Mouse (Mus musculus) olfactory bulb, adult 2 months (tissue): ENCODE results near the gene Klk1b3. TPM values are rescaled to one million over a fixed set of nuclear protein-coding genes. Genes with fewer than 3 reads are reported as not detected.

Experiments used
- H3K27ac ChIP-seq: fragments of 200-500 bp; 2 replicates; pipeline ENCODE4 v1.5.1; 2012; ENCODE audit warnings: low read depth, low read length; ENCODE audit not compliant: insufficient read depth
- H3K4me1 ChIP-seq: fragments of 200-500 bp; 2 replicates; pipeline ENCODE4 v1.6.1; 2012; ENCODE audit warnings: low read length; ENCODE audit not compliant: control insufficient read depth, insufficient read depth
- H3K4me3 ChIP-seq: fragments of 200-500 bp; 2 replicates; pipeline ENCODE4 v1.5.1; 2012; ENCODE audit warnings: mild to moderate bottlenecking, low read depth, low read length, moderate library complexity; ENCODE audit not compliant: insufficient read depth
- CTCF ChIP-seq: fragments of 200-500 bp; IDR thresholded peaks from 2 replicates; pipeline ENCODE4 v1.5.1; 2012; ENCODE audit warnings: low read depth, mild to moderate bottlenecking, low read length, moderate library complexity; ENCODE audit not compliant: insufficient read depth
- POLR2A ChIP-seq: fragments of 200-500 bp; IDR thresholded peaks from 2 replicates; pipeline ENCODE4 v1.6.1; 2012; ENCODE audit warnings: mild to moderate bottlenecking, low read depth, low read length, moderate library complexity; ENCODE audit not compliant: insufficient read depth
- WGBS: fragments of 180-500 bp; shearing (Covaris S2); methylation state at CpG from one replicate; pipeline ENCODE4 v1.1.7; 2018; 5-methylcytosine and 5-hydroxymethylcytosine counted together
- polyA plus RNA-seq: library from polyadenylated mRNA; stranded (reverse); fragments of >200 nt; gene quantifications from 2 replicates; pipeline ENCODE4 v1.2.4, GENCODE M21; 2012; ENCODE audit warnings: low replicate concordance; ENCODE audit not compliant: missing spikeins, insufficient read depth, insufficient read length

Klk1b3 gene
- polyA plus RNA-seq, 1 experiment = not detected

- H3K27ac ChIP-seq = no peak within 1 kb of the TSS
- WGBS = 37% methylated on average over 1 of the region's 1 CpGs
- no peak for TF ChIP-seq CTCF
- no peak within 1 kb of the TSS for H3K4me3 ChIP-seq
- H3K4me1 ChIP-seq = no peaks in the 10 kb centered on the region
Observed at GRCm38 (mm10) chr7:44225076-44225475, 27.1 kb downstream of the Klk1b3 start, which contains the start of gene Klk1. TSS of gene Klk1 (plus strand) at chr7:44225360.

DNA sequence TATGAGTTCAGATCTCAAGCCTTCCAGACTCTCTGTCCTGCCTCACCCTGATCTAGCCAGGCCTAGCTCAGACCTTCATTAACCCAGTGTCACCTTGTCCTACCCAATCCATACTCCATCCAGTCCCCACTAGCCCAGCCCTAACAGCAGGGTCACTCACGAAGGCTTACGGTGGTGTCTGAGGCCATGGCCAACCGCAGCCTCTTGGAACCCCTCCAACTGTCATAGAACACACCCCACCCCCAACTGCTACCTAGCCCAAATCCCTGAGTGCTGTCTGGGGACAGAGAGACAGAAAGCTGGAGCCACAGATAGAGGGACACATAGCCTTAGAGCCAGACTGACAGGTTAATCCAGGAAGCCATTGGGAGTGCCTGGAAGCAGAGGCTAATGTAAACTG, 37.9 kb downstream of the Klk1b3 start, which contains the start of gene Gm36864:
Gm36864 (plus strand) TSS at position 269 of the 400 bp plus-strand sequence.
- Histone ChIP-seq H3K4me3 (no peak within 1 kb of the TSS), H3K4me1 (no peaks in the 10 kb centered on the region), H3K27ac (no peak within 1 kb of the TSS)
- TF ChIP-seq CTCF (no peak), POLR2A (no peak)
- 71% methylated on average over 3 of the region's 3 CpGs for WGBS

DNA sequence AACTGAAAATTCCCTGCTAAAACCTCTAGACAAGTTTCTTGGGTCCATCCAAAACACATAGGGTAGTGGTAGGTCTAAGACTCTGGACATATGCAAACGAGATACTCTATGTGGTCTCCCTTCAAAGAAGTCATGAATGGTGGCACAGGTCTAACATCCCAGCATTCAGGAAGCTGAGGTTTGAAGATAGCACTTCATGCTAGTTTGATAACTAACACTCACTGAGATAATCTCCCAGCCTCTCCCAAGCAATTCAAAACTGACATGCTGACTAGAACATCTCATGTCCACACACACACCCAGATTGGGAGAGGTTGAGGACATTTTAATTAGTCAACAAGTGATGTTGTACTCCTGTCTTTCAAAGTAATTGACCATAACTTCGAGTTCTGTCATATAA, 41.9 kb downstream of the Klk1b3 start:
- Histone ChIP-seq H3K27ac (no peak overlapping the region), H3K4me1 (no peaks in the 10 kb centered on the region), H3K4me3 (no peak overlapping the region)
- TF ChIP-seq POLR2A = no peak
- TF ChIP-seq CTCF = no peak
- 36% methylated on average over 2 of the region's 2 CpGs for WGBS

DNA sequence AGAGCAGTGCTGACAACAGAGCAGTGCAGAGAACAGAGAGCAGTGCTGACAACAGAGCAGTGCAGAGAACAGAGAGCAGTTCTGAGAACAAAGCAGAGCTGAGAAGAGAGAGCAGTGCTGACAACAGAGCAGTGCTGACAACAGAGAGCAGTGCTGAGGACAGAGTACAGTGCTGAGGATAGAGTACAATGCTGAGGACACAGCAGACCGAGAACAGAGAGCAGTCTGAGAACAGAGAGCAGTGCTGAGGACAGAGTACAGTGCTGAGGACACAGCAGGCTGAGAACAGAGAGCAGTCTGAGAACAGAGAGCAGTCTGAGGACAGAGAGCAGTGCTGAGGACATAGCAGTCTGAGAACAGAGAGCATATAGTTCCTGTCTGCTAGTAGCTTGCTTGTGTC, 42.7 kb downstream of the Klk1b3 start:
- WGBS = 43% methylated on average over 1 of the region's 1 CpGs
- Histone ChIP-seq H3K27ac (no peak overlapping the region), H3K4me3 (no peak overlapping the region), H3K4me1 (no peaks in the 10 kb centered on the region)
- TF ChIP-seq POLR2A = no peak
- no peak for TF ChIP-seq CTCF

GRCm38 (mm10) chr7:44241163-44241562, 43.2 kb downstream of the Klk1b3 start:
- TF ChIP-seq POLR2A = no peak
- Histone ChIP-seq H3K4me1 (no peaks in the 10 kb centered on the region), H3K27ac (no peak overlapping the region), H3K4me3 (no peak overlapping the region)
- WGBS = 57% methylated on average over 2 of the region's 2 CpGs

DNA sequence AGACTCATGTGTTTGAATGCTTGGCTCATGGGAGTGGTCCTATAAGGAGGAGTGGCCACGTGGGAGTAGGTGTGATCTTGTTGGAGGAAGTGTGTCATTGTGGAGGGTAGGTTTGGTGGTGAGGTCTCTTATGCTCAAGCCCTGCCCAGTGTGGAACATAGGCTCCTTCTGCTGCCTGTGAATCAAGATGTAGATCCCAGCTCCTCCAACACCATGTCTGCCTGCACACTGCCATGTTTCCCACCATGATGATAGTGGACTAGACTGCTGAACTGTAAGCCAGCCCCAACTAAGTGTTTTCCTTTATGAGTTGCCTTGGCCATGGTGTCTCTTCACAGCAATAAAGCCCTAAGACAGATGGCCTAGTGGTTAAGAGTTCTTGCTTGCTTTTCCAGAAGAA, 46.1 kb downstream of the Klk1b3 start:
- whole genome bisulfite sequencing = 44% methylated on average over 1 of the region's 1 CpGs
- H3K4me3 ChIP-seq = no peak overlapping the region
- TF ChIP-seq POLR2A (no peak), CTCF (no peak)
- peaks cover 3% of the 10 kb centered on the region; the same call in 1 of the 2 replicates for H3K4me1 ChIP-seq
- no peak overlapping the region for H3K27ac ChIP-seq

DNA sequence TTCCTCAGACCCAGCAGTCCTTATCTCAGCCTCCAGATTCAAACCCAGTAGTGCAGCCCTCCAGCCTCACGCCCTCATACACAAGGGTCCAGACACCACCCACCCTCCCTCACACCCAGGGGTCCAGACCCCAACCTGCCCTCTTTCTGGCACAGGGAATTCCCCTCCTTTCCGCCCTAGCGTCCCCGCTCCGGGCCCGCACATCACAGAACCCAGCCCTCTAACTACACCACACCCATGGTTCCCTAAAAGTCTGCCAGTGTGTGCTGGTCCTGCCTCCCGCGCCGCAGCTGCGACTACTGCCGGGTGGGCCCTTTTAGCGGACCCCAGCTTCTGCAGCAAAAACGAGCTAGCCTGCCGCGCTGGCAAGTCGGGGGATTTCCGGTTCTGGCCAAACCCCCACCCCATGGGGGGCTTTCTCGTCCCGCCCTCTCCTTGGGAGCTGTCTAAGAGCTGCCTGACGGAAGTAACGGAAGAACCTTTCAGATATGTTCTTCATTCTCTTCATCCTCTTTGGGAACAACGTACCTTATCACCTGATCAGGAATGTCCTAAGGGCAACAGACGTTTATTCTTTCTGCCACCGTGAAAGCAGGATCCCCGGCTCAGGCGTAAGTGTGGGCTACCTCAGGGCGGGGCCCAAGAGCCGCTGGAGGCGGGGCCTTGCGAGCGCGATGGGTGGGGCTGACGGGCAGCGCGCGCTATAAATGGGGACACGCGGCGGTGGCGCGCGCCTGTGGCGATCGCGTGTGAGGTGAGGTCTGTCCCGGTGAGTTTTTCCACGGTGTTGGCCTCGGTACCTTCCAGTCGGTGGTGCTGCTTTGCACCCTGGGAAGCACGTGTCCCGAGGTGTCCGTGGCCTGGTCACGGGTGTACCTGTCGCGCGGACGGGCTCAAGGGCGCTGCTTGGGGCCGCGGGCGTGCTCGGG, 48.3 kb downstream of the Klk1b3 start, which contains the start of the genes 1700028J19Rik and 2410002F23Rik:
1700028J19Rik (minus strand) TSS at position 641 of the 929 bp plus-strand sequence.
2410002F23Rik (plus strand) TSS at position 668 of the 929 bp plus-strand sequence.
- peaks cover 3% of the 10 kb centered on the region; the same call in 1 of the 2 replicates for H3K4me1 ChIP-seq
- under 1% methylated on average over 62 of the region's 62 CpGs for WGBS
- TF ChIP-seq CTCF (peak; percentile 8; the same call in 1 of the 2 replicates), POLR2A (peak; percentile 98)
- H3K27ac ChIP-seq = peak within 1 kb of the TSS; percentile 91
- peak within 1 kb of the TSS; percentile 95 for H3K4me3 ChIP-seq

DNA sequence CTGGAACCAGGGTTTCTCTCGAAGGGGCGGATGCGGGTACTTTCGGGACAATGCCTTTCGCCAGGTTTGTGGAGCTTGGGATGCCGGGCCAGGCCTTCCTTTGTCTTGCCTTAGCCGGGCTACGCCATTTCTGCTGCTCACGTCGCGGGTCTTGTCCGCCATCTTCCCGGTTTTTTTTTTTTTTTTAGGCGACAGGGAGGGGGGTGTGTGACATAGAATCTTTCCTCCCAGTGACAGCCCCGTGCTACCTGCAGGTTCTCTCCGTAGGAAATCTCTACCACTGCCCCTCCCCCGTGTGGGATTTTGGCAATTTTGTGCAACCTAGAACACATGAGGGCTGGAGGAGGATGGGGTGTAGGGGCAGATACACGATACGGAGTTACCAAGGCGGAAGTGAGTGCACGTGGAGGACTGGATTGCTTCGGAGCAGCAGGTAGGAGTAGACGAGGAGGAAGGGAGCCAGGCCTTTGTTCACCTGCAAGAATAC, 49.0 kb downstream of the Klk1b3 start:
- WGBS = under 1% methylated on average over 23 of the region's 23 CpGs
- TF ChIP-seq CTCF = no peak
- Histone ChIP-seq H3K4me3 (peak overlapping the region; percentile 95), H3K4me1 (peaks cover 3% of the 10 kb centered on the region; the same call in 1 of the 2 replicates), H3K27ac (peak overlapping the region; percentile 91)

DNA sequence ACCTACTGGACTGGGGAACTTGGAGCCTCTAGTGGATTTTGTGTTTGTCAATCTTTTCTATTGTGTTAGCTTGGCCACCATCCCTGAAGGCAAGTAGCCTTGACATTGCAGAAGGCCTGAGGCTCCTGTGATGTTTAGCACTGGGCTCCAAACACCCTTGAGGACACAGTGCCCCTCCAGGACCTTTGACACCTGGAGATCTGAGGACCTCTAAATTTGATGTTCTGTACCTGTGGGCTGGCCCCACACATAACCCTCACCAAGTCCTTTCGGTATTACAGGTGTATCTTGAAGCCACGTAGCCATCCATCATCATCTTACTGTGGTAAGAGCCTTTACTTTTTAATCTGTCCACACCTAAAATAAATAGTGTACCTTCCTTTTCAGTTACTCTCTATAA, 50.0 kb downstream of the Klk1b3 start:
- 90% methylated on average over 2 of the region's 2 CpGs for whole genome bisulfite sequencing
- TF ChIP-seq POLR2A (no peak), CTCF (no peak)
- H3K27ac ChIP-seq = no peak overlapping the region
- H3K4me3 ChIP-seq = no peak overlapping the region
- peaks cover 5% of the 10 kb centered on the region for H3K4me1 ChIP-seq
